Mouse (Mus musculus): Measurements from ENCODE around the gene Shc1.

GRCm38 (mm10) chr3:89418861-89419250 lies 613 bp downstream of the Shc1 start:
- TF ChIP-seq CTCF (IDR thresholded peaks at IDR 0.05; ENCODE audit: borderline replicate concordance, extremely low read depth, insufficient read depth, insufficient read length) (no peak), POLR2A (IDR thresholded peaks at IDR 0.05; ENCODE audit: borderline replicate concordance, extremely low read depth, insufficient read depth, insufficient read length, poor library complexity, severe bottlenecking) (no peak)

All from brain, embryonic 14.5 days (tissue).